Mouse (Mus musculus) heart, embryonic 13.5 days (tissue): ENCODE results near the gene Dnmt3a. TPM values are rescaled to one million over a fixed set of nuclear protein-coding genes. Genes with fewer than 3 reads are reported as not detected.
"Not testable (repeated sequence)": the region's sequence is repeated elsewhere in the genome, so short reads cannot be mapped to it uniquely, and the experiment has no call there.

Experiments used
- ATAC-seq: fragments of 200-750 bp; cut with Nextera tagmentation; 2 replicates; pipeline ENCODE4 v1.8.0; 2017; ENCODE audit warnings: moderate TSS enrichment; ENCODE audit not compliant: insufficient number of reproducible peaks, low FRiP score, low TSS enrichment; ENCODE audit errors: extremely low read depth
- H3K27ac ChIP-seq: fragments of 300-500 bp; sonication (generic); replicated peaks from 2 replicates; pipeline ENCODE4 v1.5.1; 2015; ENCODE audit warnings: moderate library complexity, mild to moderate bottlenecking, inconsistent platforms
- H3K27me3 ChIP-seq: fragments of 300-500 bp; sonication (generic); replicated peaks from 2 replicates; pipeline ENCODE4 v1.6.1; 2015; ENCODE audit warnings: mild to moderate bottlenecking, inconsistent platforms
- H3K36me3 ChIP-seq: fragments of 300-500 bp; sonication (generic); 2 replicates; pipeline ENCODE4 v1.6.1; 2015; ENCODE audit warnings: mild to moderate bottlenecking, inconsistent platforms
- H3K4me1 ChIP-seq: fragments of 300-500 bp; sonication (generic); 2 replicates; pipeline ENCODE4 v1.6.1; 2015; ENCODE audit warnings: inconsistent platforms
- H3K4me2 ChIP-seq: fragments of 300-500 bp; sonication (generic); 2 replicates; pipeline ENCODE4 v1.6.1; 2015; ENCODE audit warnings: inconsistent platforms, mild to moderate bottlenecking, moderate library complexity
- H3K4me3 ChIP-seq: fragments of 300-500 bp; sonication (generic); 2 replicates; pipeline ENCODE4 v1.5.1; 2015; ENCODE audit warnings: moderate library complexity, mild to moderate bottlenecking, inconsistent platforms
- H3K9ac ChIP-seq: fragments of 300-500 bp; sonication (generic); 2 replicates; pipeline ENCODE4 v1.6.1; 2015; ENCODE audit warnings: inconsistent platforms, mild to moderate bottlenecking, moderate library complexity
- H3K9me3 ChIP-seq: fragments of 300-500 bp; sonication (generic); 2 replicates; pipeline ENCODE4 v1.6.1; 2016; ENCODE audit warnings: inconsistent platforms
- WGBS: fragments of 180-500 bp; shearing (Covaris S2); methylation state at CpG from one replicate; pipeline ENCODE4 v1.1.7; 2015; ENCODE audit warnings: mixed read lengths; 5-methylcytosine and 5-hydroxymethylcytosine counted together
- polyA plus RNA-seq: library from polyadenylated mRNA; unstranded; fragments of >200 nt; fragmentation: Nextera tagmentation; extraction: Ambion mirVana; gene quantifications from 2 replicates; pipeline ENCODE4 v1.2.1, GENCODE M21; 2015

The Dnmt3a gene
- polyA plus RNA-seq, 1 experiment from 2014 or later = 94.2 TPM

GRCm38 (mm10) chr12:3919423-3919822 lies 113.6 kb downstream of the Dnmt3a start:
- no peaks in the 10 kb centered on the region for H3K9me3 ChIP-seq
- H3K36me3 ChIP-seq = peaks cover 6% of the 10 kb centered on the region
- no peaks in the 10 kb centered on the region for H3K27me3 ChIP-seq
- no peak overlapping the region for H3K4me2 ChIP-seq
- H3K27ac ChIP-seq = no peak overlapping the region
- peaks cover 21% of the 10 kb centered on the region for H3K4me1 ChIP-seq
- WGBS = 79% methylated on average over 3 of the region's 3 CpGs
- no peak for ATAC-seq
- H3K9ac ChIP-seq = no peak overlapping the region
- no peak overlapping the region for H3K4me3 ChIP-seq

DNA sequence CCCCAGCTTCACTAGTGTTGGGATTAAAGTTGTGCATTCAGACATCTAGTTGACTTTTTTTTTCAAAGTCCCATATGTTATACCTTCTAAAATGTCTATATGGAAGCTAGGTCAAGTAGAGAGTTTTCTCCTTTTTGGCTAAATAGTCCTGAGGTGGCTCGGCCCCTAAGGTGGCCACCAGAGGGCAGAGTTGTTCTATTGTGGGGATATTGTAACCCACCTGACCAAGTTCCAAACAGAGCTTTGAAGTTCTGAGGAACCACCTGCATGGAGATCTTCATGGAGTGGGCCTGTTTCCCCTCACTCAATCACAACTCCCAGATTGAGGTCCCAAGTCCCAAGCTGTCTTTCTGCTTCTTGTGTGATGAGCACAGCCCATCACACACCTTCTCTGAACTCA lies 120.3 kb downstream of the Dnmt3a start:
- Histone ChIP-seq H3K27me3 (no peaks in the 10 kb centered on the region; the same call in 1 of the 2 replicates), H3K9ac (no peak overlapping the region), H3K27ac (no peak overlapping the region), H3K9me3 (no peaks in the 10 kb centered on the region), H3K4me2 (no peak overlapping the region), H3K4me3 (no peak overlapping the region), H3K36me3 (no peaks in the 10 kb centered on the region), H3K4me1 (peaks cover 15% of the 10 kb centered on the region)
- no peak for ATAC-seq
- WGBS = 0% methylated on average over 1 of the region's 1 CpGs

- Histone ChIP-seq H3K36me3 (no peaks in the 10 kb centered on the region), H3K27me3 (no peaks in the 10 kb centered on the region; the same call in 1 of the 2 replicates), H3K27ac (no peak overlapping the region), H3K9me3 (no peaks in the 10 kb centered on the region), H3K4me1 (peaks cover 9% of the 10 kb centered on the region), H3K4me2 (no peak overlapping the region), H3K4me3 (no peak overlapping the region), H3K9ac (no peak overlapping the region)
- ATAC-seq = no peak; the same call in 1 of the 2 replicates
- WGBS = 35% methylated on average over 3 of the region's 3 CpGs
Measured at GRCm38 (mm10) chr12:3928841-3929240, 123.0 kb downstream of the Dnmt3a start.

- not testable (repeated sequence) for H3K36me3 ChIP-seq, H3K4me2 ChIP-seq, H3K4me1 ChIP-seq, ATAC-seq, H3K9me3 ChIP-seq, H3K4me3 ChIP-seq, H3K27me3 ChIP-seq, H3K27ac ChIP-seq, H3K9ac ChIP-seq
- WGBS = 86% methylated on average over 36 of the region's 47 CpGs
Measured at GRCm38 (mm10) chr12:3930090-3930865, 124.5 kb downstream of the Dnmt3a start.

DNA sequence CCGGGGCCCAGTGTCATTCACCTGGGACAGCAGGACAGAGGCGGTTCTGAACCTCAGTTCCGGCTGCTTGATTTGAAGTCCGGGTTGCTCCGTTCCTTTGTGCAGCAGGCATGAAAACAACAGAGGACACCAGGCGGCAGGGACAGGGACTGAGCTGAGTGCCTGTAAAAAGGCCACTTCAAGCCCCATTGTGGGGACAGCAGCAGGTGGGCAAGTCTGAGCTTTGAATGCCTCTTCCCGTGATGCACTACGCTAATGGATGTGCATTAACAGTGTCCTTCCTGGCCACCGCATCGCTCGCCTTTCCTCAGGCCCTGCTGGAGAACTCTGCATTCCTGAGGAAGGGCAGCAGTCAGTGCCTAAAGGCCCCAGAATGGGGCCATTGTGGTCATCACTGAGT lies 136.2 kb downstream of the Dnmt3a start:
- no peak overlapping the region for H3K27ac ChIP-seq
- ATAC-seq = no peak
- H3K9me3 ChIP-seq = no peaks in the 10 kb centered on the region
- no peak overlapping the region for H3K9ac ChIP-seq
- WGBS = 40% methylated on average over 11 of the region's 11 CpGs
- no peak overlapping the region for H3K4me2 ChIP-seq
- H3K36me3 ChIP-seq = no peaks in the 10 kb centered on the region
- H3K4me1 ChIP-seq = no peaks in the 10 kb centered on the region
- no peaks in the 10 kb centered on the region for H3K27me3 ChIP-seq
- H3K4me3 ChIP-seq = no peak overlapping the region

- H3K4me1 ChIP-seq = no peaks in the 10 kb centered on the region
- no peaks in the 10 kb centered on the region for H3K27me3 ChIP-seq
- no peaks in the 10 kb centered on the region for H3K36me3 ChIP-seq
- H3K4me3 ChIP-seq = no peak overlapping the region
- H3K4me2 ChIP-seq = no peak overlapping the region
- no peak overlapping the region for H3K27ac ChIP-seq
- no peaks in the 10 kb centered on the region for H3K9me3 ChIP-seq
- no peak for ATAC-seq
- WGBS = 56% methylated on average over 4 of the region's 4 CpGs
- no peak overlapping the region for H3K9ac ChIP-seq
Measured at GRCm38 (mm10) chr12:3944454-3945073, 138.8 kb downstream of the Dnmt3a start.

DNA sequence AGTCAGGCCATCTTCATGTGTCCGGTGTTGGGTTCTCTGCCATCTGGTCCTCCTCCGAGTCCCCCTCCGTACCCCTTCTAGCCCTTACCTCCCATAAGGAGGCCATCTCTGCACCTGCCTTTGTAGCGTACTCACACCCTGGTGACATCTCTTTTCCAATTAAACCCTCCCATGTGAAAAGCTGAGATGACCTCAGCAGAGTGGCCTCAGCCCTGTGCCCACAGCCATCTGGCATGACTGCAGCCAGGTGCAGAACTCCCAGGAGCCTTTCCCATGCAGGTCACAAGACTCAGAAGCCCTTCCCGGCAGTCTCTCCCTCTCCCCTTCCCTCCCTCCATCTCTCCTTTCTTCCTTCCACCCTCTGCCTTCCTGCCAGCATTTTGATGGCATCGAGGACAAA lies 141.7 kb downstream of the Dnmt3a start:
- H3K27ac ChIP-seq = no peak overlapping the region
- H3K27me3 ChIP-seq = no peaks in the 10 kb centered on the region
- H3K9ac ChIP-seq = no peak overlapping the region
- H3K36me3 ChIP-seq = no peaks in the 10 kb centered on the region
- 64% methylated on average over 6 of the region's 6 CpGs for WGBS
- no peak overlapping the region for H3K4me3 ChIP-seq
- no peak overlapping the region for H3K4me2 ChIP-seq
- H3K4me1 ChIP-seq = no peaks in the 10 kb centered on the region
- H3K9me3 ChIP-seq = no peaks in the 10 kb centered on the region
- ATAC-seq = no peak

GRCm38 (mm10) chr12:3954651-3955050 lies 148.8 kb downstream of the Dnmt3a start, which contains the start of gene Pomc:
TSS of gene Pomc (plus strand) at chr12:3954951.
- no peaks in the 10 kb centered on the region for H3K9me3 ChIP-seq
- 23% methylated on average over 22 of the region's 22 CpGs for WGBS
- H3K9ac ChIP-seq = no peak within 1 kb of the TSS
- ATAC-seq = no peak
- H3K36me3 ChIP-seq = no peaks in the 10 kb centered on the region
- 0 out of 2 replicates have a peak, but pooled peaks cover 2% of the 10 kb centered on the region for H3K4me1 ChIP-seq
- H3K27ac ChIP-seq = no peak within 1 kb of the TSS
- H3K4me3 ChIP-seq = no peak within 1 kb of the TSS
- no peak within 1 kb of the TSS for H3K4me2 ChIP-seq
- peaks cover 39% of the 10 kb centered on the region for H3K27me3 ChIP-seq

GRCm38 (mm10) chr12:3955371-3955770 lies 149.6 kb downstream of the Dnmt3a start:
- H3K36me3 ChIP-seq = no peaks in the 10 kb centered on the region
- no peak overlapping the region for H3K4me3 ChIP-seq
- H3K4me2 ChIP-seq = no peak overlapping the region
- H3K9ac ChIP-seq = no peak overlapping the region
- ATAC-seq = no peak
- H3K27ac ChIP-seq = no peak overlapping the region
- no peaks in the 10 kb centered on the region for H3K9me3 ChIP-seq
- 28% methylated on average over 10 of the region's 10 CpGs for WGBS
- H3K27me3 ChIP-seq = peaks cover 39% of the 10 kb centered on the region
- H3K4me1 ChIP-seq = peaks cover 7% of the 10 kb centered on the region

GRCm38 (mm10) chr12:3956351-3956750 lies 150.5 kb downstream of the Dnmt3a start:
- no peaks in the 10 kb centered on the region for H3K36me3 ChIP-seq
- no peak overlapping the region for H3K27ac ChIP-seq
- ATAC-seq = no peak
- no peak overlapping the region for H3K4me2 ChIP-seq
- H3K4me1 ChIP-seq = peaks cover 12% of the 10 kb centered on the region
- no peak overlapping the region for H3K4me3 ChIP-seq
- H3K9ac ChIP-seq = no peak overlapping the region
- WGBS = 16% methylated on average over 3 of the region's 3 CpGs
- no peaks in the 10 kb centered on the region for H3K9me3 ChIP-seq
- peaks cover 39% of the 10 kb centered on the region for H3K27me3 ChIP-seq

- peaks cover 12% of the 10 kb centered on the region for H3K4me1 ChIP-seq
- H3K9ac ChIP-seq = peak overlapping the region; percentile 86
- no peaks in the 10 kb centered on the region for H3K9me3 ChIP-seq
- WGBS = 2% methylated on average over 53 of the region's 53 CpGs
- H3K4me2 ChIP-seq = peak overlapping the region; percentile 77
- peaks cover 21% of the 10 kb centered on the region for H3K27me3 ChIP-seq
- ATAC-seq = peak; percentile 74
- 0 out of 2 replicates have a peak, but pooled peaks cover 7% of the 10 kb centered on the region for H3K36me3 ChIP-seq
- H3K4me3 ChIP-seq = peak overlapping the region; percentile 68
- H3K27ac ChIP-seq = peak overlapping the region; percentile 93
Measured at GRCm38 (mm10) chr12:3959791-3960543, 154.2 kb downstream of the Dnmt3a start.
